Mouse (Mus musculus): Measurements from ENCODE around the gene Cct7. TPM values are rescaled to one million over a fixed set of nuclear protein-coding genes. Genes with fewer than 3 reads are reported as not detected.
"Not testable (repeated sequence)": the region's sequence is repeated elsewhere in the genome, so short reads cannot be mapped to it uniquely, and the experiment has no call there.

Gene Cct7
- polyA plus RNA-seq, 1 experiment: 69.7 TPM

DNA sequence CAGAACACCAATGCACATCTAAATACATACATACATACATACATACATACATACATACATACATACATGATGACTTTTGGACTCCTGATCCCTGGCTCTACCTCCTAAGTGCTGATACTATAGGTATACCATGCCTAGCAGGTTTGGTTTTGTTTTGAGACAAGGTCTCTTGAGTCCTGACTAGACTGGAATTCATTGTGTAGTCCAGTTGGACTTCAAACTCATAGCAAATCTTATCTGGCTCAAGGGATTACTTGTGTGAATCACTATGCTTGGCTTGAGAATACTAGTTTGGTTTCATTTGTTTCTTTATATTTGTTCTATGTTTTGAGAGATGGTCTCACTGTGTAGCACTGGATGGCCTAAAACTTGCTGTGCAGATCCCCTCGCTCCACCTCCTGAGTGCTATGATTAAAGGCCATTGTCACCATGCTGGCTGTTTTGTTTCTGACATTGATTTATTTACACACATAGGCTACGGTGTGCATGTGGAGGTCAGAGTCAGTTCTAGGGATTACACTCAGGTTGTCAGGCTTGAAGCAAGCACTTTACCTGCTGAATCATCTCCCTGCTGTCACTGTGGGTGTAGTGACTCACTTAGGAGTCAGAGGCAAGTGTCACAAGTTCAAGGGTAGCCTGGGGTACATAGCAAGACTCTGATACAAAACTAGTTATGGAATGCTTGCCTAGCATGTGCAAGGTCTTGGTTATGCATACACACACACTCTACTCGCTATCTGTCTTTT is 7.7 kb upstream of the Cct7 start:
- Histone ChIP-seq H3K27ac (ENCODE audit: insufficient read depth, low read depth, low read length) (peak overlapping the region; percentile 2; the same call in 1 of the 2 replicates), H3K4me1 (ENCODE audit: control insufficient read depth, insufficient read depth, insufficient read length, low read length) (peaks cover 6% of the 10 kb centered on the region; the same call in 1 of the 2 replicates), H3K4me3 (ENCODE audit: low read depth, low read length) (no peak overlapping the region), H3K36me3 (ENCODE audit: control insufficient read depth, insufficient read depth, low read length) (peaks cover 22% of the 10 kb centered on the region), H3K27me3 (ENCODE audit: control insufficient read depth, insufficient read depth, low read length) (no peaks in the 10 kb centered on the region)
- WGBS: 79% methylated on average over 3 of the region's 3 CpGs
- TF ChIP-seq POLR2A (IDR thresholded peaks at IDR 0.05; ENCODE audit: low read depth, low read length): no peak
- TF ChIP-seq CTCF (IDR thresholded peaks at IDR 0.05; ENCODE audit: extremely low read depth, insufficient read length, insufficient replicate concordance, low read depth, low read length): no peak

DNA sequence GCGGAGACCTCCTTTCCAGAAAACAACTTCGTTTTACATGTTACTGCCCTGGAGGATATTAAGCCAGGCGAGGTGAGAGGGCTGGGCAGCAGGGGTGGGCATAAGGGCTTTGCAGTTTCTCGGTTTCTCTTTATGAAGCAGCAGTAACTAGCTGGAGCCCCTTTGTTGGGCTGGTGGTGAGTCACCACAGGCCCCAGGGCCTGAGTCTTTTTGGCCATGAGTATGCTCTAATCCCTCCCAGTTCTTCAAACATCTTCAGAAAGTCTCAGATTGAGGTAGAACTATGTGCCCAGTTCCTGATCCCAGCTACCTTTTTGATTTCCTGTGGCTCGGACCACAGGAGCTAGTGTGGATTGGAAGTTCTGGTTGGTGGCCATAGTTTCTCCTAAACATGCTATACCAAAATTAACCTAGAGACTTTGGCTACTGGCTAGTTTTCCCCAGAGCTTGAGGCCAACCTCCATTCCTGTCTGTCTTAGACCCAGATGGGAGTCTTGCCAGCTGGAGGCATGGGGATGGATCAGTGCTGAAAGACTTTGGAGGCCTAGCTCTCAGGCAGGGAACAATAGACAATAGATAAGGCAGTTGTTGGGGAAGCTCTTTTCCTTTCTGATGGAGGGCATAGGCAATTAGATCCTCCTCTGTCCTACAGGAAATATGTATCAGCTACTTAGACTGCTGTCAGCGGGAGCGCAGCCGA is 6.9 kb upstream of the Cct7 start:
- WGBS: 90% methylated on average over 8 of the region's 8 CpGs
- H3K27ac ChIP-seq (ENCODE audit: insufficient read depth, low read depth, low read length): no peak overlapping the region; the same call in 1 of the 2 replicates
- H3K36me3 ChIP-seq (ENCODE audit: control insufficient read depth, insufficient read depth, low read length): peaks cover 22% of the 10 kb centered on the region

DNA sequence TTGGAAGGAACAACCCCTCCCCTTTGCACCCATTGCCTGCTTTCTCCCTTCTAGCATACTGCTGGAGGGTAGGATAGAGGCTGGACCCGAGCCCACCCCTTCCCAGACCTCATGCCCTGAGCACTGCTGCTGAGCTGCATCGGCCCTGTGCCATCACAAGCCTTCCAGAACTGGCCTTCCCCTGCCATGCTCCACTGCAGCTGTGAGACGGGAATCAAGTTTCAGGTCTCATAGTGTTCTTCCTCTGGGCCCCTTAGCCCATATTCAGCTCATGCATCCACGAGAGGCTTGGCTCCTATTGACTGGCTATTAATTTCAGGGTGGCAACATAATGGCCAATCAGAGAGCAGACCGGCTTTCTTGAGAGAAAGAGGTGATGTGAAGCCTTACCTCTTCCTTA is 6.0 kb upstream of the Cct7 start:
- no peak overlapping the region for H3K4me3 ChIP-seq (ENCODE audit: low read depth, low read length)
- 86% methylated on average over 5 of the region's 5 CpGs for WGBS
- no peaks in the 10 kb centered on the region for H3K27me3 ChIP-seq (ENCODE audit: control insufficient read depth, insufficient read depth, low read length)
- peaks cover 20% of the 10 kb centered on the region for H3K36me3 ChIP-seq (ENCODE audit: control insufficient read depth, insufficient read depth, low read length)
- TF ChIP-seq CTCF (IDR thresholded peaks at IDR 0.05; ENCODE audit: extremely low read depth, insufficient read length, insufficient replicate concordance, low read depth, low read length): no peak
- no peak for TF ChIP-seq POLR2A (IDR thresholded peaks at IDR 0.05; ENCODE audit: low read depth, low read length)
- H3K4me1 ChIP-seq (ENCODE audit: control insufficient read depth, insufficient read depth, insufficient read length, low read length): peaks cover 6% of the 10 kb centered on the region; the same call in 1 of the 2 replicates
- H3K27ac ChIP-seq (ENCODE audit: insufficient read depth, low read depth, low read length): no peak overlapping the region

More for the DNA sequence above, 6.9 kb upstream of the Cct7 start:
- H3K27me3 ChIP-seq (ENCODE audit: control insufficient read depth, insufficient read depth, low read length): no peaks in the 10 kb centered on the region
- H3K4me1 ChIP-seq (ENCODE audit: control insufficient read depth, insufficient read depth, insufficient read length, low read length): peaks cover 6% of the 10 kb centered on the region; the same call in 1 of the 2 replicates
- TF ChIP-seq POLR2A (IDR thresholded peaks at IDR 0.05; ENCODE audit: low read depth, low read length): no peak
- TF ChIP-seq CTCF (IDR thresholded peaks at IDR 0.05; ENCODE audit: extremely low read depth, insufficient read length, insufficient replicate concordance, low read depth, low read length): no peak
- no peak overlapping the region for H3K4me3 ChIP-seq (ENCODE audit: low read depth, low read length)

DNA sequence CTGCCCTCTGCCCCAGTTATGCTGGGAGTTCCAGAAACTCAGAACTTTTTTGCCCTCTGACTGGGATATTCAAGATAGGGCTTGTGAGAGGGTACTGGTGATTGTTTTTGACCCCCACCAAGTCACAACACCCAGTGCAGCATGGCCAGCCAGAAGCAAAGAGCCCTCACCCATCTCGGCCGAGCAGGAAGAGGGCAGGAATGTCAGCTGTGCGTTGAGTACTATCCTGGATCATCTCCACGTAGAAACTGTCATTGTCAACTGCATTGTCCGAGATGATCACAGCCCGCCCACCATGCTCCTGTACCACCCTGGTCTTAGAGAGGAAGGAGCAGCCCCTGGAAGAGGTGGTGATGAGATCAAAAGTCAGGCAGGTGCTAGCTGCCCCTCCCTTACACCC is 4.0 kb upstream of the Cct7 start:
- TF ChIP-seq POLR2A (IDR thresholded peaks at IDR 0.05; ENCODE audit: low read depth, low read length): no peak
- no peak for TF ChIP-seq CTCF (IDR thresholded peaks at IDR 0.05; ENCODE audit: extremely low read depth, insufficient read length, insufficient replicate concordance, low read depth, low read length)
- Histone ChIP-seq H3K4me3 (ENCODE audit: low read depth, low read length) (no peak overlapping the region), H3K36me3 (ENCODE audit: control insufficient read depth, insufficient read depth, low read length) (peaks cover 12% of the 10 kb centered on the region), H3K27ac (ENCODE audit: insufficient read depth, low read depth, low read length) (no peak overlapping the region), H3K4me1 (ENCODE audit: control insufficient read depth, insufficient read depth, insufficient read length, low read length) (peaks cover 6% of the 10 kb centered on the region; the same call in 1 of the 2 replicates), H3K27me3 (ENCODE audit: control insufficient read depth, insufficient read depth, low read length) (no peaks in the 10 kb centered on the region)
- 90% methylated on average over 6 of the region's 6 CpGs for WGBS

DNA sequence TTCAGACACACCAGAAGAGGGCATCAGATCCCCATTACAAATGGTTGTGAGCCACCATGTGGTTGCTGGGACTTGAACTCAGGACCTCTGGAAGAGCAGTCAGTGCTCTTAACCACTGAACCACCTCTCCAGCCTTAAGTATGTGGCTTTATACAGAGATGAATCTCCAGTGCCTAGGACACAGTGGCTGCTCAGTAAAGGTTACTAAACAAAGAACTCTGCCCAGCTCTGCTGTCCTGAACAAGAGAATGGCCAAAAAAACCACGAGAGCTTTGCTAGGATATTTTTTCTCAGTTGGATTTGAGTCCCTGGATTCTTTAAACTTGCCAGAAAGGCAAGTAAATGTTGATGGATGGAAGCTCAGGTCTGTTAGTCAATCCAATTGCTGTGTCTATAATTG is 1.2 kb upstream of the Cct7 start:
- H3K36me3 ChIP-seq (ENCODE audit: control insufficient read depth, insufficient read depth, low read length): peaks cover 10% of the 10 kb centered on the region
- H3K27ac ChIP-seq (ENCODE audit: insufficient read depth, low read depth, low read length); H3K4me3 ChIP-seq (ENCODE audit: low read depth, low read length); H3K4me1 ChIP-seq (ENCODE audit: control insufficient read depth, insufficient read depth, insufficient read length, low read length); H3K27me3 ChIP-seq (ENCODE audit: control insufficient read depth, insufficient read depth, low read length): not testable (repeated sequence)
- 45% methylated on average over 1 of the region's 1 CpGs for WGBS

DNA sequence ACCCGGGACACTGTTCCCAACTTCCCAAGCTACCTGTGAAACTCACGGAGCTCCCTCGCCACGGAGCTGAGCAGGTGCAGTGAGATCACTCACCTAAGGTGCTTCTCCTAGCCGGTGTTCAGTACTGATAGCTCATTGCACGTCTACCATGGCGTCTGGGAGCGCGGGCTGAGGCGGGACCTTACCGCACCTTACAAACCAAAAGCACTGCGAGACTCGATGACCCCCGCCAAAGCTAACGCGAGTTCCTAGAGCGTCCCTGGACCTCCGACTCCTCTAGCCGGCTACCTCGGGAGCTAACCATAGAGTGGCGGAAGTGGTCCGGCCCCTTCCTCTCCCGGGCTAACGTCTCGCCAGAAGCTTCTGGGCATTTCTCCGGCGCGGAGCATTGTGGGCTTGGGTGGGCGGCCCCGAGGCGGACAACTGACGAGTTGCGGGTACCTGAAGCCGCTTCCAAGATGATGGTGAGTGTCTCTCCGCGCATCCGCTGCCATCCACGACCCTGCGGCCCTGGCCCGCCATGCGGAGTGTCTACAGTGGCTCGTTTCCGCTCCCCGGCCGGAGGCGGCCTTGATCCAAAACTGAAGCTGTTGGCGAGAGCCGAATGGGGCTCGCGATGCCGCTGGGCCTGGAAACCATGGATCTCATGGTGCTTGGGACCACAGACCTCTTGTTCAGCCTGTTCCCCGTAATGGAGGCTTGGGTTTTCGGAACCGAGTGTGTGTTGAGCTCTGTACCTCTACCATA is 523 bp downstream of the Cct7 start, which contains the start of gene Pradc1:
Gene Pradc1, minus strand, starts transcription at position 307 of the 747 bp plus-strand sequence.
- Histone ChIP-seq H3K4me1 (ENCODE audit: control insufficient read depth, insufficient read depth, insufficient read length, low read length) (peaks cover 8% of the 10 kb centered on the region), H3K4me3 (ENCODE audit: low read depth, low read length) (peak within 1 kb of the TSS; percentile 75), H3K27ac (ENCODE audit: insufficient read depth, low read depth, low read length) (peak within 1 kb of the TSS; percentile 92), H3K27me3 (ENCODE audit: control insufficient read depth, insufficient read depth, low read length) (no peaks in the 10 kb centered on the region), H3K36me3 (ENCODE audit: control insufficient read depth, insufficient read depth, low read length) (no peaks in the 10 kb centered on the region)
- TF ChIP-seq CTCF (IDR thresholded peaks at IDR 0.05; ENCODE audit: extremely low read depth, insufficient read length, insufficient replicate concordance, low read depth, low read length): no peak
- TF ChIP-seq POLR2A (IDR thresholded peaks at IDR 0.05; ENCODE audit: low read depth, low read length): peak; percentile 64
- WGBS: under 1% methylated on average over 54 of the region's 54 CpGs

DNA sequence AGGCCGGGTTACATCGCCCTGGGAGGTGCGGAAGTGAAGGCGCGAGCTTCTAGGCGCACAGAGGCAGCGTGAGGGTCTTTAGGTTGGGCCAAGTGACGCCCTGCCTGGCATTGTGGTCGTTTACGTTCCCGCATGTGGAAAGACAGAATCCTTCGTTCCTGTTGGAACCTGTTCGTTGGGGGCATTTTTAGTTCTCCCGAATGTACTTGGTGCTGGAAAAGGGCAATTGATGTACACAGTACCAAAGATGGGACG is 1.0 kb downstream of the Cct7 start:
- H3K4me1 ChIP-seq (ENCODE audit: control insufficient read depth, insufficient read depth, insufficient read length, low read length): peaks cover 8% of the 10 kb centered on the region
- TF ChIP-seq POLR2A (IDR thresholded peaks at IDR 0.05; ENCODE audit: low read depth, low read length): no peak
- no peak for TF ChIP-seq CTCF (IDR thresholded peaks at IDR 0.05; ENCODE audit: extremely low read depth, insufficient read length, insufficient replicate concordance, low read depth, low read length)
- H3K36me3 ChIP-seq (ENCODE audit: control insufficient read depth, insufficient read depth, low read length): no peaks in the 10 kb centered on the region
- peak overlapping the region; percentile 75 for H3K4me3 ChIP-seq (ENCODE audit: low read depth, low read length)
- under 1% methylated on average over 15 of the region's 15 CpGs for WGBS
- H3K27ac ChIP-seq (ENCODE audit: insufficient read depth, low read depth, low read length): peak overlapping the region; percentile 92
- H3K27me3 ChIP-seq (ENCODE audit: control insufficient read depth, insufficient read depth, low read length): no peaks in the 10 kb centered on the region

All from small intestine, adult 2 months (tissue).